Mouse (Mus musculus) liver, adult 2 months (tissue): Measurements from ENCODE around the gene Noct. TPM values are rescaled to one million over a fixed set of nuclear protein-coding genes. Genes with fewer than 3 reads are reported as not detected.

Experiments used
- DNase-seq: peaks from one replicate; pipeline ENCODE4 v3.0.0-alpha.2; 2011; ENCODE audit warnings: low read depth, low spot score; ENCODE audit errors: extremely low read depth
- H3K27ac ChIP-seq: fragments of 200-500 bp; replicated peaks from 2 replicates; pipeline ENCODE4 v1.5.1; 2012; ENCODE audit warnings: low read depth, mild to moderate bottlenecking, control low read depth, inconsistent platforms, low read length; ENCODE audit not compliant: insufficient read depth
- H3K27me3 ChIP-seq: fragments of 200-500 bp; 2 replicates; pipeline ENCODE4 v1.6.1; 2012; ENCODE audit warnings: mild to moderate bottlenecking, moderate library complexity, low read length, inconsistent platforms; ENCODE audit not compliant: control insufficient read depth, insufficient read depth
- H3K36me3 ChIP-seq: fragments of 200-500 bp; 2 replicates; pipeline ENCODE4 v1.6.1; 2012; ENCODE audit warnings: low read length, inconsistent platforms; ENCODE audit not compliant: control insufficient read depth, insufficient read depth
- H3K4me1 ChIP-seq: fragments of 200-500 bp; 2 replicates; pipeline ENCODE4 v1.6.1; 2011; ENCODE audit warnings: low read length; ENCODE audit not compliant: control insufficient read depth, insufficient read depth
- H3K4me3 ChIP-seq: fragments of 200-500 bp; 2 replicates; pipeline ENCODE4 v1.5.1; 2011; ENCODE audit warnings: low read depth, mild to moderate bottlenecking, control low read depth, low read length, moderate library complexity; ENCODE audit not compliant: insufficient read depth
- H3K79me2 ChIP-seq: fragments of 200-500 bp; 2 replicates; pipeline ENCODE4 v1.6.1; 2012; ENCODE audit warnings: inconsistent platforms, mild to moderate bottlenecking, low read length, moderate library complexity; ENCODE audit not compliant: control insufficient read depth, insufficient read depth
- H3K9ac ChIP-seq: fragments of 200-500 bp; 2 replicates; pipeline ENCODE4 v1.6.1; 2012; ENCODE audit warnings: low read depth, mild to moderate bottlenecking, control low read depth, inconsistent platforms, low read length
- CTCF ChIP-seq: fragments of 200-500 bp; IDR thresholded peaks from 2 replicates; pipeline ENCODE4 v1.5.1; 2011; ENCODE audit warnings: low read depth, low read length, control low read depth
- POLR2A ChIP-seq: fragments of 200-500 bp; IDR thresholded peaks from 2 replicates; pipeline ENCODE4 v1.6.1; 2011; ENCODE audit warnings: low read length, control low read depth; ENCODE audit not compliant: insufficient read depth; ENCODE audit errors: extremely low read depth
- whole genome bisulfite sequencing: fragments of 180-500 bp; shearing (Covaris S2); methylation state at CpG from one replicate; pipeline ENCODE4 v1.1.7; 2018; 5-methylcytosine and 5-hydroxymethylcytosine counted together
- polyA plus RNA-seq: library from polyadenylated mRNA; depleted of rRNA; stranded (reverse); fragments of >200 nt; gene quantifications from 2 replicates; pipeline ENCODE4 v1.2.3, GENCODE M21; 2012; rRNA removed
- total RNA-seq: library from RNA; depleted of rRNA; stranded (reverse); fragments of >200 nt; gene quantifications from 2 replicates; pipeline ENCODE4 v1.2.3, GENCODE M21; 2014; rRNA removed

Gene Noct
- total and polyA plus RNA-seq, 2 experiments = 9.8 to 12.0 TPM

DNA sequence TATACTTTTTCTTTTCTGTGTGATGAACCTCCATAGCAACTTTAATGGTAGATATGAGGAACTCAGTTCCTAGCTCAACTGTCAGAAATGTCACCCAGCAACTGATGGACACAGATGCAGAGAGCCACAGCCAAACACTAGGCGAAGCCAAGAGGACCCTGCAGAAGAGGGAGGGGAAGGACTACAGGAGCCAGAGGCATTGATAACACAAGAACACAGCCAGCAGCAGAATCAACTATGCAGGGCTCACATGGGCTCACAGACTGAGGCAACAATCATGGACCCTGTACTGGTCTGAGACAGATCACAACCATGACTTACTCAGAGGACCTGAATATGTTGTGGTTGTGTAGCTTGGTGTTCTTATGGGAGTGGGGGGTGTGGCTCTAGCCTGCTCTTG, 60.1 kb downstream of the Noct start:
- WGBS = 78% methylated on average over 1 of the region's 1 CpGs
- peaks cover 12% of the 10 kb centered on the region; the same call in 1 of the 2 replicates for H3K79me2 ChIP-seq
- no peak overlapping the region for H3K27ac ChIP-seq
- no peak overlapping the region for H3K4me3 ChIP-seq
- TF ChIP-seq POLR2A (no peak), CTCF (no peak)
- H3K9ac ChIP-seq = no peak overlapping the region
- 0 out of 2 replicates have a peak, but pooled peaks cover under 1% of the 10 kb centered on the region for H3K4me1 ChIP-seq
- DNase-seq = no peak
- H3K27me3 ChIP-seq = no peaks in the 10 kb centered on the region
- H3K36me3 ChIP-seq = no peaks in the 10 kb centered on the region

DNA sequence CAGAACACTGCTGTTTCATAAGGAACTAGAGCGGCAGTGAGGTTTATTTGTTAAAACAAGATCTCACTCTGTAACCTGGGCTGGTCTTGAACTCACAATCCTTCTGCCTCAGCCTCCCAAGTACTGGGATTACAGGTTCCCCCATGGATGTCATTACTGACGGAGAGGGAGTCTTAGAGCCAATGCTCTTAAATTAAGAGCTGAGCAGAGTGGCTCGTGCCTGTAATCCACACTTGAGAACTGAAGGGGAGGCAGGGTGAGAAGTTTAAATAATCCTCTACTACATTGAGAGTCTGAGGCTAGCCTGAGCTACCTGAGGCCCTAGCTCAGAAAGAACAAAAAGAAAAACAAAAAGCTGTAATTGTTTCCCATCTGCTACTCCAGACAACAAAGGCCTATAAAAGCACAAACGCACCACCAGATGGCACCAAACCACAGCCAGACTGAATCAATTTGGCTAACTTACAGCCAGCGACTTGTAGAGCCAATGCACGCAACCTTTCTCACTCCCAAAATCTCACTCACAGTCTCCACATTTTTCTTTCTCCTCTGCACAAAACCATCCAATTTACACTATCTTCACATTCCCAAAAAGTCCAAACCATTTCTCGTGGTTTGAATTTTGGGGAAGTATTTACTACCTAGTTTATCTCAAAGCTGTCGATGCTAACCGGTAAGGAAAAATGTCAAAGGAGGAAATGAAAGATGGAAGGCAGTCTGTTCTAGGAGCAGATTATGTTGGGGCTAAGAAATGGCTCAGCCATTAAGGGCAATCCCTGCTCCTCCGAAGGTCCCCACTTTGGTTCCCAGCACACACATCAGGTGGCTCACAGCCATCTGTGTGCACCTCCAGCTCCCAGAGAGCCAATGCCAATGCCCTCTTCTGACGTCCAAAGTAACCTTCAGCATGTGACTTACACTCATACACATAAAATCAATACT, 64.9 kb downstream of the Noct start:
- H3K27me3 ChIP-seq = no peaks in the 10 kb centered on the region
- TF ChIP-seq POLR2A = no peak
- peak; percentile 62 for TF ChIP-seq CTCF
- no peaks in the 10 kb centered on the region for H3K36me3 ChIP-seq
- peaks cover 9% of the 10 kb centered on the region; the same call in 1 of the 2 replicates for H3K79me2 ChIP-seq
- no peak overlapping the region for H3K27ac ChIP-seq
- DNase-seq = peak; percentile 72
- H3K4me1 ChIP-seq = peaks cover 5% of the 10 kb centered on the region
- H3K9ac ChIP-seq = no peak overlapping the region
- WGBS = 41% methylated on average over 11 of the region's 11 CpGs
- H3K4me3 ChIP-seq = no peak overlapping the region

DNA sequence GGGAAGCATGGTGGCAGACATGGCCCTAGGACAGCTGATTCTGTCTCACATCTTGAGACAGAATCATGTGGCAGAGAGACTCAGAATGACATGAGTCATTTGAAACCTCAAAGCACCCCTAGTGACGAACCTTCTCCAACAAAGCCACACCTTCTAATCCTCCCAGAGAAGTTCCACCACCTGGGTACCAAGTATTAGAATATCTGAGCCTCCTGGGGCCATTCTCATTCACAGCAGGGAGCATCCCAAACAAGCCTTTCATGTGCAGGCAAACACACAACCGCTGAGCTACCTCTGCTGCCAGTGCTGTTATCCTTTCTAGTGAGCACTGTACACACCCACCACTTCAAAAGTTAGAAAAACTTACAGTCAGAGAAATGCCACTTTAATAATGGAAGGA, 70.0 kb downstream of the Noct start:
- no peak for TF ChIP-seq POLR2A
- no peak for TF ChIP-seq CTCF
- no peak for DNase-seq
- Histone ChIP-seq H3K36me3 (no peaks in the 10 kb centered on the region), H3K27ac (no peak overlapping the region), H3K9ac (no peak overlapping the region), H3K4me1 (peaks cover 5% of the 10 kb centered on the region), H3K79me2 (0 out of 2 replicates have a peak, but pooled peaks cover 2% of the 10 kb centered on the region), H3K4me3 (no peak overlapping the region), H3K27me3 (no peaks in the 10 kb centered on the region)
- 72% methylated on average over 2 of the region's 2 CpGs for WGBS

DNA sequence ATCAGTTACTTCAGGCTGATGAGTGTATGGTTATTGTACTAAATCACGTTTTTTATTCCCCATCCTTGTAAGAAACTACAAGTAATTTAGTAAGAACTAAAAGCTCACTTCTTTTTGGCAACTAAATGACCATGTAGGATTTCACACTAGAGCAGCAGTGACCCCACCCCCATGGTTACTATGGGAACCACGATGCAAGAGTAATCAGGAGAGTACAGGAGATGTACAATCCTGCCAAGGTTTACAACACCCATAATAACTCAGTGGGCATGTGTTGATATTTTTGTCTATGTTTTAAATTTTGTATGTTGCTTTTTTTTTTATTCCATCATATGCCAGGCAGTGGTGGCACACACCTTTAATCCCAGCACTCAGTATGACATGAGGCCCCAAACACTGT, 71.0 kb downstream of the Noct start:
- TF ChIP-seq POLR2A (no peak), CTCF (no peak)
- no peak for DNase-seq
- WGBS = 75% methylated on average over 2 of the region's 2 CpGs
- Histone ChIP-seq H3K79me2 (peaks cover 2% of the 10 kb centered on the region; the same call in 1 of the 2 replicates), H3K9ac (no peak overlapping the region), H3K36me3 (0 out of 2 replicates have a peak, but pooled peaks cover 2% of the 10 kb centered on the region), H3K27me3 (no peaks in the 10 kb centered on the region), H3K4me3 (no peak overlapping the region), H3K4me1 (no peaks in the 10 kb centered on the region), H3K27ac (no peak overlapping the region)

DNA sequence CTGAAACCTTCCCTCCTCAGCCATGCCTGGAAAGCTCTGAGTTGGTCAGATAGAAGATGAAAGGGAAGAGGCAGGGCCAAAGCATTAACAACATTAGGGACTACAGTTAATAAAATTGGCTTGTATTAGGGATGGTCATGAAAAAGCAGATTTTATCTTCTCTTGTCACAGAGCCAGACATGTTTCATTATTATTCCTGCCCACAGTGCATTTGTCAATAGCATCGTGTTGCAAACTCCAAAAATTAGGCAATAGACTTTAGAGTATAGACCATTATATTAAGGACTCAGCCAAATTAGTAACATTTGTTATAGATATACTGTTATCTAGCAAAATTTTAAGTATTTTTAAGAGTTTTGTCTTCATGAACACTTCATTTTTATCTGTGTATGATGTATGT, 72.5 kb downstream of the Noct start:
- Histone ChIP-seq H3K9ac (no peak overlapping the region), H3K4me3 (no peak overlapping the region), H3K36me3 (0 out of 2 replicates have a peak, but pooled peaks cover 2% of the 10 kb centered on the region), H3K27ac (no peak overlapping the region), H3K27me3 (no peaks in the 10 kb centered on the region), H3K4me1 (peaks cover 1% of the 10 kb centered on the region; the same call in 1 of the 2 replicates), H3K79me2 (peaks cover 2% of the 10 kb centered on the region; the same call in 1 of the 2 replicates)
- 12% methylated on average over 1 of the region's 1 CpGs for WGBS
- no peak for DNase-seq
- no peak for TF ChIP-seq CTCF
- TF ChIP-seq POLR2A = no peak

Other genes starting within 250 kb of the Noct start
- gene Elf2, start 116.2 kb downstream of the Noct start, total RNA-seq = 22.1 and 23.8 TPM in 2 replicates
- gene Elf2, start 116.2 kb downstream of the Noct start, polyA plus RNA-seq = 13.8 and 14.0 TPM in 2 replicates
- gene Mgarp, start 172.3 kb downstream of the Noct start, total RNA-seq = 2.8 TPM in 1 of 2 replicates, not detected in the other
- gene Mgarp, start 172.3 kb downstream of the Noct start, polyA plus RNA-seq = 0.10 TPM in 1 of 2 replicates, not detected in the other
- gene Ndufc1, start 184.5 kb downstream of the Noct start, total RNA-seq = 104 and 139 TPM in 2 replicates
- 179 and 231 TPM in 2 replicates for gene Ndufc1, start 184.5 kb downstream of the Noct start, polyA plus RNA-seq
- gene Naa15, start 190.7 kb downstream of the Noct start, total RNA-seq = 14.8 TPM in 2 replicates
- 1.8 and 2.0 TPM in 2 replicates for gene Naa15, start 190.7 kb downstream of the Noct start, polyA plus RNA-seq